Mouse (Mus musculus) stomach, postnatal 0 days (tissue): Measurements from ENCODE around the gene Snrpg. TPM values are rescaled to one million over a fixed set of nuclear protein-coding genes. Genes with fewer than 3 reads are reported as not detected.

ENCODE experiments used
- ATAC-seq: fragments of 200-750 bp; cut with Nextera tagmentation; 2 replicates; pipeline ENCODE4 v1.8.0; 2017; ENCODE audit not compliant: low FRiP score, low TSS enrichment
- DNase-seq: peaks from one replicate; pipeline ENCODE4 v3.0.0-alpha.2; 2016; ENCODE audit warnings: low spot score
- H3K27ac ChIP-seq: fragments of 300-500 bp; sonication (generic); replicated peaks from 2 replicates; pipeline ENCODE4 v1.5.1; 2014; ENCODE audit warnings: mild to moderate bottlenecking, control low read depth
- H3K27me3 ChIP-seq: fragments of 300-500 bp; sonication (generic); 2 replicates; pipeline ENCODE4 v1.6.1; 2014; ENCODE audit warnings: low read length; ENCODE audit not compliant: control insufficient read depth, insufficient read depth
- H3K36me3 ChIP-seq: fragments of 300-500 bp; sonication (generic); 2 replicates; pipeline ENCODE4 v1.6.1; 2014; ENCODE audit warnings: low read length, mixed read lengths; ENCODE audit not compliant: control insufficient read depth, insufficient read depth
- H3K4me1 ChIP-seq: fragments of 300-500 bp; sonication (generic); replicated peaks from 2 replicates; pipeline ENCODE4 v1.6.1; 2014; ENCODE audit warnings: antibody characterized with exemption; ENCODE audit not compliant: control insufficient read depth, insufficient read depth
- H3K4me2 ChIP-seq: fragments of 300-500 bp; sonication (generic); replicated peaks from 2 replicates; pipeline ENCODE4 v1.6.1; 2014; ENCODE audit warnings: low read depth, mild to moderate bottlenecking, control low read depth, moderate library complexity
- H3K4me3 ChIP-seq: fragments of 300-500 bp; sonication (generic); 2 replicates; pipeline ENCODE4 v1.5.1; 2014; ENCODE audit warnings: low read depth, low read length, control low read depth
- H3K9ac ChIP-seq: fragments of 300-500 bp; sonication (generic); 2 replicates; pipeline ENCODE4 v1.6.1; 2014; ENCODE audit warnings: mild to moderate bottlenecking, low read length, control low read depth, mixed read lengths
- H3K9me3 ChIP-seq: fragments of 300-500 bp; sonication (generic); 2 replicates; pipeline ENCODE4 v1.6.1; 2016; ENCODE audit warnings: low read length; ENCODE audit not compliant: control insufficient read depth
- CTCF ChIP-seq: IDR thresholded peaks from 2 replicates; pipeline ENCODE4 v1.5.1; 2016; ENCODE audit warnings: antibody characterized with exemption, low read depth, mild to moderate bottlenecking, moderate library complexity
- EP300 ChIP-seq: optimal IDR thresholded peaks from 2 replicates; pipeline ENCODE3; 2016; ENCODE audit warnings: antibody characterized with exemption
- WGBS: fragments of 180-500 bp; shearing (Covaris S2); extraction: QIAGEN DNeasy Blood & Tissue Kit; methylation state at CpG from one replicate; pipeline ENCODE4 v1.1.7; 2014; 5-methylcytosine and 5-hydroxymethylcytosine counted together
- polyA plus RNA-seq: library from polyadenylated mRNA; unstranded; fragments of >200 nt; fragmentation: Nextera tagmentation; extraction: Ambion mirVana; gene quantifications from 2 replicates; pipeline ENCODE4 v1.2.1, GENCODE M21; 2015

The Snrpg gene
- polyA plus RNA-seq, 1 experiment from 2014 or later = 277 TPM

- DNase-seq = peak; percentile 71
- peak overlapping the region; percentile 41 for H3K9ac ChIP-seq
- H3K27me3 ChIP-seq = no peaks in the 10 kb centered on the region
- 3% methylated on average over 17 of the region's 17 CpGs for WGBS
- H3K4me3 ChIP-seq = peak overlapping the region; percentile 70
- H3K36me3 ChIP-seq = no peaks in the 10 kb centered on the region
- no peaks in the 10 kb centered on the region for H3K9me3 ChIP-seq
- H3K4me1 ChIP-seq = no peaks in the 10 kb centered on the region
- H3K4me2 ChIP-seq = peak overlapping the region; percentile 88
- no peak overlapping the region for H3K27ac ChIP-seq
- TF ChIP-seq EP300 (no peak), CTCF (peak; percentile 95)
- peak; percentile 25; the same call in 1 of the 2 replicates for ATAC-seq
These were observed 6.5 kb upstream of the Snrpg start for GRCm38 (mm10) chr6:86364442-86365141.

- WGBS = 1% methylated on average over 74 of the region's 76 CpGs
- H3K4me1 ChIP-seq = no peaks in the 10 kb centered on the region; the same call in 1 of the 2 replicates
- DNase-seq = peak; percentile 100
These were observed 5.6 kb upstream of the Snrpg start, which contains the start of gene Fam136a for GRCm38 (mm10) chr6:86365371-86366124. TSS of gene Fam136a (plus strand) at chr6:86365646.

GRCm38 (mm10) chr6:86366125-86366852 is 4.8 kb upstream of the Snrpg start:
- no peaks in the 10 kb centered on the region for H3K36me3 ChIP-seq
- H3K4me3 ChIP-seq = peak overlapping the region; percentile 70
- peak overlapping the region; percentile 88 for H3K27ac ChIP-seq
- 27% methylated on average over 25 of the region's 25 CpGs for WGBS
- no peaks in the 10 kb centered on the region; the same call in 1 of the 2 replicates for H3K4me1 ChIP-seq
- ATAC-seq = peak; percentile 24; the same call in 1 of the 2 replicates
- DNase-seq = peak; percentile 53
- peak overlapping the region; percentile 88 for H3K4me2 ChIP-seq
- H3K27me3 ChIP-seq = no peaks in the 10 kb centered on the region
- no peaks in the 10 kb centered on the region for H3K9me3 ChIP-seq
- H3K9ac ChIP-seq = peak overlapping the region; percentile 81
- TF ChIP-seq CTCF = no peak

More at GRCm38 (mm10) chr6:86365371-86366124, 5.6 kb upstream of the Snrpg start, which contains the start of gene Fam136a:
- peak within 1 kb of the TSS; percentile 81 for H3K9ac ChIP-seq
- no peak for TF ChIP-seq EP300
- peak; percentile 99 for TF ChIP-seq CTCF
- peak; percentile 94 for ATAC-seq
- H3K4me3 ChIP-seq = peak within 1 kb of the TSS; percentile 70
- H3K4me2 ChIP-seq = peak within 1 kb of the TSS; percentile 88
- H3K27me3 ChIP-seq = no peaks in the 10 kb centered on the region
- no peaks in the 10 kb centered on the region for H3K36me3 ChIP-seq
- H3K9me3 ChIP-seq = no peaks in the 10 kb centered on the region
- peak within 1 kb of the TSS; percentile 88 for H3K27ac ChIP-seq

- H3K9me3 ChIP-seq = no peaks in the 10 kb centered on the region
- H3K27me3 ChIP-seq = no peaks in the 10 kb centered on the region
- no peaks in the 10 kb centered on the region for H3K36me3 ChIP-seq
- H3K4me1 ChIP-seq = no peaks in the 10 kb centered on the region; the same call in 1 of the 2 replicates
- H3K9ac ChIP-seq = no peak overlapping the region
- H3K27ac ChIP-seq = peak overlapping the region; percentile 56; the same call in 1 of the 2 replicates
- no peak for ATAC-seq
- H3K4me2 ChIP-seq = peak overlapping the region; percentile 88
- TF ChIP-seq EP300 = no peak
- TF ChIP-seq CTCF = no peak
- 59% methylated on average over 2 of the region's 2 CpGs for WGBS
- no peak for DNase-seq
- H3K4me3 ChIP-seq = no peak overlapping the region
These were observed 4.3 kb upstream of the Snrpg start for GRCm38 (mm10) chr6:86366853-86367249.

GRCm38 (mm10) chr6:86368479-86368878 is 2.6 kb upstream of the Snrpg start:
- 92% methylated on average over 5 of the region's 5 CpGs for WGBS
- Histone ChIP-seq H3K4me3 (no peak overlapping the region), H3K4me1 (no peaks in the 10 kb centered on the region; the same call in 1 of the 2 replicates), H3K9ac (no peak overlapping the region), H3K4me2 (no peak overlapping the region), H3K27me3 (no peaks in the 10 kb centered on the region), H3K36me3 (no peaks in the 10 kb centered on the region), H3K27ac (no peak overlapping the region), H3K9me3 (no peaks in the 10 kb centered on the region)
- TF ChIP-seq EP300 = no peak
- TF ChIP-seq CTCF = no peak
- no peak for ATAC-seq
- DNase-seq = no peak
